8 mouse cellular contexts compared by ENCODE assay signal in the genomic region with DNA sequence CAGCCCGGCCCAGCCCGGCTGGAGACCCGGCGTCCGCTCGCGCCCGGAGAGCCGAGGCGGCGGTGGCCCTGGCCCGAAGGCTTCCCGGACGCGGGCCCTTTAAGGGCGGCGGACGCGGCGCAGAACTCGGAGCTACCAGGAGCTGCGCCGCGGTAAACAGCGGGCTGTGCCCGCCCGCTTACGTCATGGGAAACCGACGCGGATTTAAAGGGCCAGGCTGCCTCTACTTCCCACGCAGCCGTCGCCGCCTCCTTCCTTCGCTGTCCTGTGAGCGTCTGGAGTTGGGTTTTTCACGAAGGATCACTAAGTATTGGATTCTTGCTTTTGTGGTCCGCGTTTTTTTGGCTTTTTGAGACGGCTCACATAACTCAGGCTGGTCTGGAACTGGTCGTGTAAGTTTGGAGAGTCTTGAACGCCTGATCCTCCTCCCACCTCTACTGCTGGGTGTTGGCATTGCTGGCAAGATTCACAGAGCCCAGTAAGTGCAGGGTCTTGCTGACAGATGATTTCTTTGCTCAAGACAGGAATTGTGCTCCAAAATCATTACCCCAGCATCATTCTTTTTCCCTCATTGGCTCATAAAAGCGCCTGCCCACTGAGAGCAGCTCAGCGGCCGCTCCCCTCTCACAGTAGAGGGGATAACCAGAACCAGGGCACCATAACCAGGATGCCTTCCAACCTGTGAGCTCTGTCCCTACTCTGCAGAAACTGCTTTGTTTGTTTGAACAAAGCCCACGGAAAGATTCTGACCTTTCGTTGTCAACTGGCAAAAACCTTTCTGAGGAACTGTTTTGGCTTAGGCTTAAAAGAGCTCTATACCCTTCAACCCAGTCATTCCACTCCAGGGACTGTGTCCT. TPM values are rescaled to one million over a fixed set of nuclear protein-coding genes. Genes with fewer than 3 reads are reported as not detected.
DNase-seq lines count a peak whose midpoint lies in the region; ATAC-seq lines count a peak whose summit lies in the region.

TSS of gene Sidt2 (minus strand) at position 152 of the 857 bp plus-strand sequence.

- no peaks in the 10 kb centered on the region for H3K27me3 ChIP-seq in heart, embryonic 12.5 days (replicated peaks)
- no peaks in the 10 kb centered on the region for H3K27me3 ChIP-seq in kidney, embryonic 16.5 days (ENCODE audit: insufficient read depth, low read length)

- H3K27ac ChIP-seq in brown adipose tissue, adult 24 weeks (replicated peaks; ENCODE audit: low read depth, low read length), result peak within 1 kb of the TSS; percentile 96
- H3K27ac ChIP-seq in heart, embryonic 12.5 days (ENCODE audit: poor library complexity, severe bottlenecking), result peak within 1 kb of the TSS; percentile 94
- H3K27ac ChIP-seq in kidney, embryonic 16.5 days (ENCODE audit: low read length), result peak within 1 kb of the TSS; percentile 93

- peaks cover 19% of the 10 kb centered on the region for H3K4me1 ChIP-seq in brown adipose tissue, adult 24 weeks (ENCODE audit: control insufficient read depth, insufficient read depth, insufficient read length, low read length)
- H3K4me1 ChIP-seq in heart, embryonic 12.5 days (replicated peaks), result peaks cover 38% of the 10 kb centered on the region
- H3K4me1 ChIP-seq in kidney, embryonic 16.5 days (ENCODE audit: insufficient read depth, low read length), result peaks cover 23% of the 10 kb centered on the region

- DNase-seq in liver, result peak; percentile 89
- peak; percentile 81 to 92 for DNase-seq in spleen, postnatal 4 days (ENCODE audit: low spot score in 2 of 2)

- peak within 1 kb of the TSS; percentile 93 for H3K9ac ChIP-seq in heart, embryonic 12.5 days
- H3K9ac ChIP-seq in kidney, embryonic 16.5 days (replicated peaks; ENCODE audit: low read length), result peak within 1 kb of the TSS; percentile 96

- H3K9me3 ChIP-seq in heart, embryonic 12.5 days (replicated peaks), result no peaks in the 10 kb centered on the region
- no peaks in the 10 kb centered on the region for H3K9me3 ChIP-seq in kidney, embryonic 16.5 days (ENCODE audit: low read length)

- ATAC-seq in CD4-positive, CD25-positive, alpha-beta regulatory T cell, adult 4 months, result peak; percentile 90
- peak; percentile 92 for ATAC-seq in erythroid progenitor cell, adult 5-6 weeks (replicated peaks; ENCODE audit: low FRiP score, poor library complexity, severe bottlenecking)
- ATAC-seq in heart, embryonic 12.5 days (ENCODE audit: insufficient number of reproducible peaks, low FRiP score), result peak; percentile 97
- ATAC-seq in kidney, embryonic 16.5 days (ENCODE audit: low FRiP score, low TSS enrichment), result peak; percentile 96
- peak; percentile 77 for ATAC-seq in monocyte, adult 5-6 weeks (replicated peaks; ENCODE audit: insufficient number of reproducible peaks, low FRiP score, low TSS enrichment, poor library complexity, severe bottlenecking)

- H3K36me3 ChIP-seq in heart, embryonic 12.5 days, result peaks cover 28% of the 10 kb centered on the region
- H3K36me3 ChIP-seq in kidney, embryonic 16.5 days (ENCODE audit: insufficient read depth, low read length), result peaks cover 13% of the 10 kb centered on the region

- peak within 1 kb of the TSS; percentile 92 for H3K4me3 ChIP-seq in brown adipose tissue, adult 24 weeks (ENCODE audit: insufficient read depth, low read depth, low read length)
- H3K4me3 ChIP-seq in heart, embryonic 12.5 days, result peak within 1 kb of the TSS; percentile 79
- H3K4me3 ChIP-seq in kidney, embryonic 16.5 days (ENCODE audit: low read length), result peak within 1 kb of the TSS; percentile 81

- WGBS in heart, embryonic 12.5 days, result under 1% methylated on average over 47 of the region's 48 CpGs
- under 1% methylated on average over 48 of the region's 48 CpGs for WGBS in kidney, embryonic 16.5 days

- peak within 1 kb of the TSS; percentile 89 for H3K4me2 ChIP-seq in heart, embryonic 12.5 days
- peak within 1 kb of the TSS; percentile 71 for H3K4me2 ChIP-seq in kidney, embryonic 16.5 days (replicated peaks; ENCODE audit: low read depth, low read length)

RNA-seq across cellular contexts. Expression of gene Sidt2, which starts in this region (rescaled TPM):
- polyA plus RNA-seq in CD4-positive, CD25-positive, alpha-beta regulatory T cell, adult 4 months (2017; shearing (Covaris generic)), result 10 to 100 TPM; 40.5 to 47.2 TPM
- polyA plus RNA-seq in brown adipose tissue, adult 24 weeks (2012; ENCODE audit: insufficient read depth, insufficient read length, missing spikeins), result 19.6 and 42.1 TPM in 2 replicates
- 16.3 and 20.5 TPM in 2 replicates for total RNA-seq in erythroid progenitor cell, adult 5-6 weeks (2015; ENCODE audit: low replicate concordance)
- total RNA-seq in erythroid progenitor cell, adult 5-6 weeks (2017; ENCODE audit: low replicate concordance), result 17.2 and 22.2 TPM in 2 replicates
- 48.5 and 53.5 TPM in 2 replicates for polyA plus RNA-seq in heart, embryonic 12.5 days (2016; fragmentation: Nextera tagmentation; extraction: Ambion mirVana)
- polyA plus RNA-seq in kidney, embryonic 16.5 days (2015; fragmentation: Nextera tagmentation; extraction: Ambion mirVana), result 44.5 and 45.8 TPM in 2 replicates
- total RNA-seq in monocyte, adult 5-6 weeks (2017), result 40.2 to 62.3 TPM (median 50.1 TPM) in 3 replicates

Comparison
In these comparisons a context has a peak if more than half of its experiments do, and no peak if none do; other contexts are left out.
1. Peak in every context shown above with its lines: DNase-seq, ATAC-seq, H3K4me3 ChIP-seq and H3K27ac ChIP-seq.